9 mouse cellular contexts compared by ENCODE assay signal in genomic region chr12:86899461-86900179, GRCm38 (mm10). TPM values are rescaled to one million over a fixed set of nuclear protein-coding genes. Genes with fewer than 3 reads are reported as not detected.
DNase-seq lines count a peak whose midpoint lies in the region; ATAC-seq and TF ChIP-seq lines count a peak whose summit lies in the region.
"Had no signal": no experiment of that assay in that cellular context is flagged by ENCODE, and none has a peak within 500 bp of the region (broad histone marks: within the 10 kb centered on the region; RNA-seq: fewer than 3 reads in every experiment).

No protein-coding gene starts in this region.

- 63% methylated on average over 11 of the region's 11 CpGs for WGBS in liver, postnatal 0 days (ENCODE audit: insufficient replicate concordance)
- WGBS in liver, embryonic 11.5 days = 69% methylated on average over 11 of the region's 11 CpGs
- 42% methylated on average over 11 of the region's 11 CpGs for WGBS in kidney, adult 2 months
- 75% methylated on average over 11 of the region's 11 CpGs for WGBS in midbrain, embryonic 14.5 days

- H3K4me1 ChIP-seq in liver, postnatal 0 days (ENCODE audit: insufficient read depth) = peaks cover 56% of the 10 kb centered on the region
- H3K4me1 ChIP-seq in liver, embryonic 11.5 days (replicated peaks; ENCODE audit: control insufficient read depth, insufficient read depth, low read length) = peaks cover 38% of the 10 kb centered on the region
- H3K4me1 ChIP-seq in kidney, adult 2 months (ENCODE audit: control insufficient read depth, insufficient read depth, low read length) = peaks cover 45% of the 10 kb centered on the region
- H3K4me1 ChIP-seq in midbrain, embryonic 14.5 days (ENCODE audit: control insufficient read depth, insufficient read depth, low read length) = peaks cover 46% of the 10 kb centered on the region

- no peaks in the 10 kb centered on the region for H3K27me3 ChIP-seq in liver, postnatal 0 days (ENCODE audit: insufficient read depth, low read length)
- H3K27me3 ChIP-seq in liver, embryonic 11.5 days (replicated peaks; ENCODE audit: control insufficient read depth, insufficient read depth, low read length) = no peaks in the 10 kb centered on the region
- H3K27me3 ChIP-seq in kidney, adult 2 months (replicated peaks; ENCODE audit: control insufficient read depth, insufficient read depth, low read length) = no peaks in the 10 kb centered on the region
- no peaks in the 10 kb centered on the region for H3K27me3 ChIP-seq in midbrain, embryonic 14.5 days (ENCODE audit: control insufficient read depth, insufficient read depth, low read length)
- H3K27me3 ChIP-seq: liver, embryonic 13.5 days had no signal

- no peak overlapping the region for H3K9ac ChIP-seq in liver, postnatal 0 days (replicated peaks)
- H3K9ac ChIP-seq in liver, embryonic 11.5 days (ENCODE audit: low read depth, low read length) = no peak overlapping the region
- H3K9ac ChIP-seq in midbrain, embryonic 14.5 days (replicated peaks; ENCODE audit: low read length) = no peak overlapping the region; the same call in 1 of the 2 replicates
- H3K9ac ChIP-seq: liver, embryonic 13.5 days had no signal

- no peak for ATAC-seq in liver, postnatal 0 days
- no peak for ATAC-seq in liver, embryonic 11.5 days (replicated peaks; ENCODE audit: low FRiP score)
- ATAC-seq in midbrain, embryonic 14.5 days (ENCODE audit: low FRiP score, low TSS enrichment) = no peak
- ATAC-seq in cerebellum, adult (ENCODE audit: insufficient number of reproducible peaks, low FRiP score, low TSS enrichment) = no peak

- DNase-seq in liver, postnatal 0 days = peak; percentile 23
- DNase-seq in liver, embryonic 11.5 days (ENCODE audit: low spot score) = no peak
- peak; percentile 64 for DNase-seq in gastrocnemius, adult 2 months
- DNase-seq in kidney, adult 2 months = peak; percentile 68
- DNase-seq in midbrain, embryonic 14.5 days = peak; percentile 9
- no peak for DNase-seq in thymus, adult 18-20 months
- no peak for DNase-seq in left cerebral cortex, postnatal 4 days
- DNase-seq: liver, embryonic 13.5 days had no signal

- no peaks in the 10 kb centered on the region for H3K9me3 ChIP-seq in liver, postnatal 0 days (ENCODE audit: low read length)
- H3K9me3 ChIP-seq in liver, embryonic 11.5 days (ENCODE audit: control insufficient read depth, low read length) = no peaks in the 10 kb centered on the region
- no peaks in the 10 kb centered on the region for H3K9me3 ChIP-seq in midbrain, embryonic 14.5 days (ENCODE audit: control insufficient read depth, low read length)
- H3K9me3 ChIP-seq: liver, embryonic 13.5 days had no signal

- no peak for TF ChIP-seq CTCF in liver, postnatal 0 days (IDR thresholded peaks at IDR 0.05; ENCODE audit: low read depth)
- TF ChIP-seq CTCF in gastrocnemius, adult 2 months (IDR thresholded peaks at IDR 0.05) = no peak
- no peak for TF ChIP-seq CTCF in kidney, adult 2 months (conservative IDR thresholded peaks at IDR 0.05; ENCODE audit: insufficient read depth, insufficient read length, low read depth, low read length)

- TF ChIP-seq EP300 in liver, postnatal 0 days (IDR thresholded peaks at IDR 0.05; ENCODE audit: low read depth) = peak; percentile 23; the same call in 1 of the 2 replicates

- H3K4me3 ChIP-seq in liver, postnatal 0 days (ENCODE audit: low read depth, low read length) = no peak overlapping the region
- H3K4me3 ChIP-seq in liver, embryonic 11.5 days (ENCODE audit: low read depth, low read length) = no peak overlapping the region
- H3K4me3 ChIP-seq in gastrocnemius, adult 2 months = 0 out of 2 replicates have a peak overlapping the region, but pooled peaks have one; percentile 21
- no peak overlapping the region for H3K4me3 ChIP-seq in kidney, adult 2 months (ENCODE audit: insufficient read depth, low read depth, low read length)
- no peak overlapping the region for H3K4me3 ChIP-seq in midbrain, embryonic 14.5 days (replicated peaks; ENCODE audit: low read depth, low read length)
- H3K4me3 ChIP-seq: liver, embryonic 13.5 days had no signal

- no peaks in the 10 kb centered on the region for H3K36me3 ChIP-seq in liver, postnatal 0 days (replicated peaks; ENCODE audit: insufficient read depth, low read length)
- H3K36me3 ChIP-seq in liver, embryonic 11.5 days (ENCODE audit: control insufficient read depth, insufficient read depth, low read length) = no peaks in the 10 kb centered on the region
- H3K36me3 ChIP-seq in kidney, adult 2 months (ENCODE audit: control insufficient read depth, insufficient read depth, low read length) = no peaks in the 10 kb centered on the region
- H3K36me3 ChIP-seq in midbrain, embryonic 14.5 days (ENCODE audit: control insufficient read depth, insufficient read depth, low read length) = no peaks in the 10 kb centered on the region
- H3K36me3 ChIP-seq: liver, embryonic 13.5 days had no signal

- H3K27ac ChIP-seq in liver, postnatal 0 days (ENCODE audit: low read depth) = peak overlapping the region; percentile 55
- no peak overlapping the region; the same call in 1 of the 2 replicates for H3K27ac ChIP-seq in liver, embryonic 11.5 days (ENCODE audit: low read depth, low read length)
- H3K27ac ChIP-seq in gastrocnemius, adult 2 months = peak overlapping the region; percentile 100
- H3K27ac ChIP-seq in kidney, adult 2 months (ENCODE audit: insufficient read depth, low read depth, low read length) = peak overlapping the region; percentile 41
- 0 out of 2 replicates have a peak overlapping the region, but pooled peaks have one; percentile 15 for H3K27ac ChIP-seq in midbrain, embryonic 14.5 days (replicated peaks; ENCODE audit: low read depth, low read length)
- H3K27ac ChIP-seq: liver, embryonic 13.5 days had no signal

- H3K4me2 ChIP-seq in liver, postnatal 0 days (ENCODE audit: low read depth, low read length) = no peak overlapping the region
- H3K4me2 ChIP-seq in liver, embryonic 11.5 days = no peak overlapping the region
- H3K4me2 ChIP-seq in midbrain, embryonic 14.5 days (ENCODE audit: low read length) = no peak overlapping the region
- H3K4me2 ChIP-seq: liver, embryonic 13.5 days had no signal

- TF ChIP-seq POLR2A in kidney, adult 2 months (IDR thresholded peaks at IDR 0.05; ENCODE audit: low read depth, low read length) = no peak

- intact Hi-C loops in gastrocnemius, adult 2 months (cut with DNase I) = loop anchor here (5.0 kb wide), 1 partner anchor 48 kb away; the partner anchor contains the start of gene Cipc
- intact Hi-C loops in left cerebral cortex, postnatal 4 days (cut with DNase I) = no loop called here

RNA-seq across cellular contexts. Expression of gene Irf2bpl, which starts 15.0 kb away (rescaled TPM):
- 5.0 and 5.3 TPM in 2 replicates for polyA plus RNA-seq in liver, postnatal 0 days (2015; fragmentation: Nextera tagmentation; extraction: Ambion mirVana)
- 9.7 and 9.8 TPM in 2 replicates for polyA plus RNA-seq in liver, embryonic 11.5 days (2014; fragmentation: Nextera tagmentation; extraction: Ambion mirVana)
- total RNA-seq in gastrocnemius, adult 2 months (2021) = 10 to 100 TPM; 21.5 to 28.2 TPM
- 22.0 and 27.8 TPM in 2 replicates for polyA plus RNA-seq in kidney, adult 2 months (2012; rRNA removed)
- polyA plus RNA-seq in midbrain, embryonic 14.5 days (2014; fragmentation: Nextera tagmentation; extraction: Ambion mirVana) = 71.6 and 80.2 TPM in 2 replicates
- total RNA-seq in left cerebral cortex, postnatal 4 days (2021) = 100 to 1,000 TPM; 124 to 127 TPM

RNA-seq across cellular contexts. Expression of gene Cipc, which starts 47.2 kb away (rescaled TPM):
- 4.4 and 4.7 TPM in 2 replicates for polyA plus RNA-seq in liver, postnatal 0 days (2015; fragmentation: Nextera tagmentation; extraction: Ambion mirVana)
- polyA plus RNA-seq in liver, embryonic 11.5 days (2014; fragmentation: Nextera tagmentation; extraction: Ambion mirVana) = 23.8 and 28.1 TPM in 2 replicates
- 10 to 100 TPM; 32.2 to 33.8 TPM for total RNA-seq in gastrocnemius, adult 2 months (2021)
- polyA plus RNA-seq in kidney, adult 2 months (2012; rRNA removed) = 28.8 and 34.2 TPM in 2 replicates
- 42.5 and 61.0 TPM in 2 replicates for polyA plus RNA-seq in midbrain, embryonic 14.5 days (2014; fragmentation: Nextera tagmentation; extraction: Ambion mirVana)
- 10 to 100 TPM; 56.9 to 60.6 TPM for total RNA-seq in left cerebral cortex, postnatal 4 days (2021)

Comparison
In these comparisons a context has a peak if more than half of its experiments do, and no peak if none do; other contexts are left out.
1. DNase-seq: peak in liver, postnatal 0 days (single experiment), gastrocnemius, adult 2 months (single experiment), kidney, adult 2 months (single experiment) and midbrain, embryonic 14.5 days (single experiment); none in liver, embryonic 11.5 days (single experiment), thymus, adult 18-20 months (0 of 2) and left cerebral cortex, postnatal 4 days (single experiment).